Mouse (Mus musculus): ENCODE measurements around the gene Rph3al. TPM values are rescaled to one million over a fixed set of nuclear protein-coding genes. Genes with fewer than 3 reads are reported as not detected.

The Rph3al gene
- polyA plus RNA-seq, 1 experiment: not detected

DNA sequence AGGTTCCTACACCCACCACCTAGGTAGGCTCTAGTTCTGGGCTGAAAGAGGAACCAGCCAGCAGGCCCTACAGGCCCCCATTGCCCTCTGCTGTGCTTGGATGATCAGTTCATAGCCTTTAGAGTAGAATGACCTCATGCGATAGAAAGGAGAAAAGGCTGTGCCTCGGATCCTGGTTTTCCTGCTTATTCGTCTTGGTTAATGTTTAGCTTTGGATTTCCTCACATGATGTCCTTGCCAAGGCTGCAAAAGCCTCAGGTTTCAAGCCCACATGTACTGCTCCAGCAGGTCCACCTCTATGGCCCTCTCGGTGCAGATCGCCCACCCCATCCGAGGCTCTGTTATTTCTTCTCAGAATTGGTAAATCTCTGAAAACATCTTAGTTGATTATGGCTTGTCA is 33.2 kb downstream of the Rph3al start:
- TF ChIP-seq CTCF (IDR thresholded peaks at IDR 0.05; ENCODE audit: insufficient read depth, low read depth, low read length): no peak
- no peak for TF ChIP-seq POLR2A (IDR thresholded peaks at IDR 0.05; ENCODE audit: insufficient read depth, low read depth, low read length)
- Histone ChIP-seq H3K4me3 (ENCODE audit: insufficient read depth, low read depth, low read length) (no peak overlapping the region), H3K27ac (ENCODE audit: insufficient read depth, low read depth, low read length) (no peak overlapping the region), H3K4me1 (ENCODE audit: control insufficient read depth, insufficient read depth, low read length) (peaks cover 15% of the 10 kb centered on the region)
- 84% methylated on average over 6 of the region's 6 CpGs for WGBS

DNA sequence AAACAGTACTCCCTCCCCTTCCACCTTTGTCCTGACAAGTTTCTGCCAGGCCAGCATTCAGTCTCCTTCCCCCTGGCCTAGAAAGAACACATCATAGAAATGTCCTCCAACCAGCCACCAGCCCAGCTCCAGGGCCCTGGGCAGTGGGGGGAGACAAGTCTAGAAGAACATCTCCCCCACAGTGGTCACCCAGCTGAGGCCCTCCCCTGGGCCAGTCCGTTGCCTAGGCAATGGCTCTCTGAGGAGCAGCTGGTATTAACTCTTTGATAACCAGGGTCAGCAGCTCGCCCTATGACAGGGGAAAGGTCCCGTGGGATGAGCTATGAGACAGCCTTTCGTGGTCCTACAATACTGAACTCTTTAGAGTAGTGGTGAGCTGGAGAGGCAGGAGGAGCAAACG is 33.7 kb downstream of the Rph3al start:
- H3K4me3 ChIP-seq (ENCODE audit: insufficient read depth, low read depth, low read length): no peak overlapping the region
- H3K27ac ChIP-seq (ENCODE audit: insufficient read depth, low read depth, low read length): no peak overlapping the region
- WGBS: 71% methylated on average over 5 of the region's 5 CpGs
- no peak for TF ChIP-seq CTCF (IDR thresholded peaks at IDR 0.05; ENCODE audit: insufficient read depth, low read depth, low read length)
- no peak for TF ChIP-seq POLR2A (IDR thresholded peaks at IDR 0.05; ENCODE audit: insufficient read depth, low read depth, low read length)
- peaks cover 17% of the 10 kb centered on the region for H3K4me1 ChIP-seq (ENCODE audit: control insufficient read depth, insufficient read depth, low read length)

DNA sequence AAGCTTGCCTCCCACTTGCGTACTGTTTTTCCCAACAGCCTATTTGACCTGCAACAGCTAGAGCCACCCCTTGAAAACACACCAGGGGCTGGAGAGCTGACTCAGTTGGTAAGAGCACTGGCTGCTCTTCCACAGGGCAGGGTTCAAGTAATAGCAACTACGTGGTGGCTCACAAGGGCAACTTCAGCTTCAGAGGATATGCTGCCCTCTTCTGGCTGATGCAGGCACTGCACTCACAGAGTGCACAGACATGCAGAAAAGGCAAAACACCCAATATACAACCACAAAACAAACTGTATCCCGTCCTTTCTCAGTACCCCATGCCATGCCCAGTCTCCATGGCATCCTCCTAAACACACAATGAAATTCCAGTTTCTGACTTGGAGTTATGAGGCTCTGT is 34.7 kb downstream of the Rph3al start:
- no peak overlapping the region for H3K27ac ChIP-seq (ENCODE audit: insufficient read depth, low read depth, low read length)
- TF ChIP-seq CTCF (IDR thresholded peaks at IDR 0.05; ENCODE audit: insufficient read depth, low read depth, low read length): no peak
- TF ChIP-seq POLR2A (IDR thresholded peaks at IDR 0.05; ENCODE audit: insufficient read depth, low read depth, low read length): no peak
- 84% methylated on average over 3 of the region's 3 CpGs for WGBS
- peaks cover 18% of the 10 kb centered on the region for H3K4me1 ChIP-seq (ENCODE audit: control insufficient read depth, insufficient read depth, low read length)
- H3K4me3 ChIP-seq (ENCODE audit: insufficient read depth, low read depth, low read length): no peak overlapping the region

DNA sequence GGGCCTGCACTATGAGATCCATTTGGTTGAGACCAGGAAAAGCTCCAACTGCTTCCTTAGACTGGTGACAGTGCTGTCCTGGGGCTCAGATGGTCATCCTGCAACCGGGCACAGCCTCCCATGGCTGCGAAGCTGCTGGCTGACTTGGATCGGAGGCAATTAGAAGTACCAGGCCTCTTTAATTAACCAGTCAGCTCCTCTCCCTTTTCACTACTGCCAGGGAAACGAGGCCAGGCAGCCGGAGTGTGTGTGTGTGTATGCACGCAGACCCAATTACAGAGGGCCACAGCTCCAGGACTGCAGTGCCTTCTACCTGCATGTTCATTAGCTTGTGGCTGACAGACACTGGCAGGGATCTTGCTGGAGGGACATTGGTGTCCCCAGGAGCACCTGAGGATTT is 36.9 kb downstream of the Rph3al start:
- 37% methylated on average over 6 of the region's 6 CpGs for WGBS
- TF ChIP-seq POLR2A (IDR thresholded peaks at IDR 0.05; ENCODE audit: insufficient read depth, low read depth, low read length): no peak
- no peak for TF ChIP-seq CTCF (IDR thresholded peaks at IDR 0.05; ENCODE audit: insufficient read depth, low read depth, low read length)
- Histone ChIP-seq H3K4me1 (ENCODE audit: control insufficient read depth, insufficient read depth, low read length) (peaks cover 18% of the 10 kb centered on the region), H3K4me3 (ENCODE audit: insufficient read depth, low read depth, low read length) (no peak overlapping the region), H3K27ac (ENCODE audit: insufficient read depth, low read depth, low read length) (no peak overlapping the region)

DNA sequence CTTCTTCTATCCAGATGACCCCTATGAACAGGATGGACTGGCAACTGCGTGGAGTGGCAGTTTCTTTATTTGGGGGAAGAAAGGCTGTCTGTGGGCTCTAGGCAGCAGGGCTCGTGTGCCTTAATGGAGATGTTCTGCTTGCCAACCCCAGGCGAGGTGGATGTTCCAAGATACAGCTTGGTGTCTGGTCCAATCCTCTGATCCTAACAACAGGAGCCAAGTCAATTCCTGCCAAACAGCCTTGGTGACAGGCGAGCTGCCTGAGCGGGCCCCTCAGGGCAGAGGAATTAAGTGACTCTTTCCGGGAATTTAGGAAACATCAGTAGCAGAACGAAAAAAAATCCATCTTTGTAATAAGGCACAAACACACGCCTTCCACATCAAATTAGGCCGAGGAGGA is 38.6 kb downstream of the Rph3al start:
- Histone ChIP-seq H3K27ac (ENCODE audit: insufficient read depth, low read depth, low read length) (no peak overlapping the region), H3K4me1 (ENCODE audit: control insufficient read depth, insufficient read depth, low read length) (peaks cover 16% of the 10 kb centered on the region), H3K4me3 (ENCODE audit: insufficient read depth, low read depth, low read length) (no peak overlapping the region)
- WGBS: 62% methylated on average over 9 of the region's 9 CpGs
- TF ChIP-seq CTCF (IDR thresholded peaks at IDR 0.05; ENCODE audit: insufficient read depth, low read depth, low read length) (no peak), POLR2A (IDR thresholded peaks at IDR 0.05; ENCODE audit: insufficient read depth, low read depth, low read length) (no peak)

DNA sequence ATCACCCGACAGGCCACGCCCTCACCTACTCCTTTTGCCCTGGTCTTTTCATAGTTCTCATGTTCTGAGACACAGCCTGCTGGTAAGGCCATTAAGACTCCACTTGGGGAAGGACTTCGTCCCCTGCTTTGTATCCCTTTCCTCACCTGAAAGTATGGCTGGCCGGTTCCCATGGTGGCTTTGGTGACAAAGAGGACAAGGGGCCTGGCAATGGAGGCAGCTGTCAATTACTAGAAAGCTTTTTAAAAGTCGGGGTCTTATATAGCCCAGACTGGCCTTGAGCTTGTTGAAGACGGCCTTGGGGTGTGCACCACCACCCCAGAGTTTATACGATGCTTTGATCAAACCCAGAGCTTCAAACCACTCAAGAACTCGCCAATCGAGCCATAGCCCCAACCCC is 39.7 kb downstream of the Rph3al start:
- Histone ChIP-seq H3K4me1 (ENCODE audit: control insufficient read depth, insufficient read depth, low read length) (peaks cover 15% of the 10 kb centered on the region), H3K4me3 (ENCODE audit: insufficient read depth, low read depth, low read length) (no peak overlapping the region), H3K27ac (ENCODE audit: insufficient read depth, low read depth, low read length) (no peak overlapping the region)
- 95% methylated on average over 9 of the region's 9 CpGs for WGBS
- TF ChIP-seq CTCF (IDR thresholded peaks at IDR 0.05; ENCODE audit: insufficient read depth, low read depth, low read length) (no peak), POLR2A (IDR thresholded peaks at IDR 0.05; ENCODE audit: insufficient read depth, low read depth, low read length) (no peak)

DNA sequence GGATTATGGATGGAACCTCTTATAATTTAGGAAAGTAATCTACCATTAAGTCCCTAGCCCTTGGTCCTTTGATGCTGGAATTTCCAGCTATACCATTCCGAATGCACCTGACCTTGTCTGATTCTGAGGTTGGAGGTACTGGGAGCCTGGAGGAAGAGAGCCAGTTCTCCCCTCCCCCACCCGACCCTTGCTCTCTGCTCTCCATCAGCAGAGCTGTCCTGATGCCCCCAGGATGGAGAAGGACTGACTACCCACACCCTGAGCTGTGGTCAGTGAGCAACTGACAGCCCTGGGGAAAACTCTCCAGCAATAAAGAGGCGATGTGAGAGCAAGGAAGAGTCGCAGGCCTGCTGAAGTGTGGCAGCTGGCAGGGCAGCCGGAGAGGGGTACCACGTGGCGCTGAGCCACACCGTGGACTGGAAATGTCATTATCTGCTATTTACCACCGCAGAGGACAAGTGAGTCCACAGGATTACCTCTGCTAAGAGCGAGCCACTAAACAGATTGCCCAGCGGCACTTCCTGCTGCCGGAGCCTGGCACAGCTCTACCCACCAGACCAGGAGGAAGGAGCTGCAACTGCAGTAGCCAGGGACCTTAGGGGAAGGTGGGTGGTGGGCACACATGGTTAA is 43.3 kb downstream of the Rph3al start:
- WGBS: 82% methylated on average over 12 of the region's 12 CpGs

DNA sequence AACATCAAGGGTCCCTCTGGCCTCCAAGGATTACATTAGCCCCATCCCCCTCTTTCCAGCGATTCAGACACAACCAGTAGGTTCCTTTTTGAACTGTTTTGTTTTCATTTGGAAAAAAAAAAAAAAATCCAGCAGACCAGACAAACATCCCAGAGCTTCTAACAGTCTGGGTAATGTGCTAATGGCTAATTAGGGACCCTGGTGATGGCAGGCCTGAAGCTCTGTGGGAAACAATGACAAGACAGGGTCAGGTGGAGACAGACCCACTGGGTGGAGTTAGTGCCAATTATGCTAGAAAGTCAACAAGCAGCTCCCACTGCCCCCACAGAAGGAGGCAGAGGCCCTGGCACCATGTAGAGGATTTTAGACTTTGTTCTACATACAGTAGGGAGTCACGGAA is 44.3 kb downstream of the Rph3al start:
- H3K27ac ChIP-seq (ENCODE audit: insufficient read depth, low read depth, low read length): no peak overlapping the region
- H3K4me3 ChIP-seq (ENCODE audit: insufficient read depth, low read depth, low read length): no peak overlapping the region
- 43% methylated on average over 2 of the region's 2 CpGs for WGBS
- H3K4me1 ChIP-seq (ENCODE audit: control insufficient read depth, insufficient read depth, low read length): peaks cover 7% of the 10 kb centered on the region
- TF ChIP-seq POLR2A (IDR thresholded peaks at IDR 0.05; ENCODE audit: insufficient read depth, low read depth, low read length) (no peak), CTCF (IDR thresholded peaks at IDR 0.05; ENCODE audit: insufficient read depth, low read depth, low read length) (no peak)

More for the DNA sequence above, 43.3 kb downstream of the Rph3al start:
- Histone ChIP-seq H3K4me3 (ENCODE audit: insufficient read depth, low read depth, low read length) (no peak overlapping the region), H3K27ac (ENCODE audit: insufficient read depth, low read depth, low read length) (no peak overlapping the region), H3K4me1 (ENCODE audit: control insufficient read depth, insufficient read depth, low read length) (peaks cover 10% of the 10 kb centered on the region)
- TF ChIP-seq POLR2A (IDR thresholded peaks at IDR 0.05; ENCODE audit: insufficient read depth, low read depth, low read length) (no peak), CTCF (IDR thresholded peaks at IDR 0.05; ENCODE audit: insufficient read depth, low read depth, low read length) (no peak)

DNA sequence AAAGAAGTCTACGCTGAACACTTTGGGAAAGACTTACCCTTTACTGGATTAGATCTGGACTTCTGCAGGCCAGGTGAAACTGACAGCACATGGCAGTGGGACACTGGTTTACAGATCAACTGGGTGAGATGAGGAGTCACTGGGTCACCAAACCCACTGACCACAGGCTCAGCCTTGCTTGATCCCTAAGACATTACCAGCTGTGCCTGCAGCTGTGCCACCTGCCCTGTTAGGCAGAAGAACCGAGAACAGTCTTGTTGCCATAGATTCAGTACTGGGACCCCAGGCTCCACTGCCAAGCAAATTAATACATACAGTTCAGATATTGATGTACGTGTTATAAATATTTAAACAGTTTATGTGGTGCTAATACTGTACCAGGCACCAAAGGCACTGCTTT is 50.9 kb downstream of the Rph3al start:
- WGBS: 94% methylated on average over 3 of the region's 3 CpGs
- no peaks in the 10 kb centered on the region for H3K4me1 ChIP-seq (ENCODE audit: control insufficient read depth, insufficient read depth, low read length)
- TF ChIP-seq CTCF (IDR thresholded peaks at IDR 0.05; ENCODE audit: insufficient read depth, low read depth, low read length): no peak
- TF ChIP-seq POLR2A (IDR thresholded peaks at IDR 0.05; ENCODE audit: insufficient read depth, low read depth, low read length): no peak
- no peak overlapping the region for H3K27ac ChIP-seq (ENCODE audit: insufficient read depth, low read depth, low read length)
- no peak overlapping the region for H3K4me3 ChIP-seq (ENCODE audit: insufficient read depth, low read depth, low read length)

DNA sequence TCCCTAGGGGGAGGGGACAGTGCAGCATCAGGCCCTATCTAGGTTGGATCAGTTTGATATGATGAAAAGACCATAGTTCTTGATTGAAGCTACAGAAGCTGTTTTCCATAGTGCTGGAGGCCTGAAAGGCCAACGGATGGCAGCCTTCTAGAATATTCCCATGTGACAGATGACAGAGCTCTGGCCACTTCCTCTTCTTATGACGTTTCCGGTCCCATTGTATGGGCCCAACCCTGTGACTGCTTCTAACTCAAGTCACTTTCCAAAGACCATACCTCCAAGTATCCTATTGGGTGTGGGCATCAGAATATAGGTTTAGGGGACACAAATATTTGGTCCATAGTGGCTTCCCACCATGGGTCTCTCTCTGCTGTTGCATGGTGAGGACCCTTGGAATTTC is 57.0 kb downstream of the Rph3al start:
- Histone ChIP-seq H3K4me3 (ENCODE audit: insufficient read depth, low read depth, low read length) (no peak overlapping the region), H3K27ac (ENCODE audit: insufficient read depth, low read depth, low read length) (no peak overlapping the region), H3K4me1 (ENCODE audit: control insufficient read depth, insufficient read depth, low read length) (peaks cover 12% of the 10 kb centered on the region)
- WGBS: 88% methylated on average over 3 of the region's 3 CpGs
- TF ChIP-seq POLR2A (IDR thresholded peaks at IDR 0.05; ENCODE audit: insufficient read depth, low read depth, low read length): no peak
- no peak for TF ChIP-seq CTCF (IDR thresholded peaks at IDR 0.05; ENCODE audit: insufficient read depth, low read depth, low read length)
